Mouse (Mus musculus) cerebellum, adult 2 months (tissue): ENCODE data around the gene Hist1h3f.

Experiments
- CTCF ChIP-seq: fragments of 200-500 bp; IDR thresholded peaks from 2 replicates; pipeline ENCODE4 v1.5.1; 2011; ENCODE audit warnings: low read depth, mild to moderate bottlenecking, control low read depth, low read length, moderate library complexity, borderline replicate concordance; ENCODE audit not compliant: insufficient read depth
- POLR2A ChIP-seq: fragments of 200-500 bp; IDR thresholded peaks from 2 replicates; pipeline ENCODE4 v1.6.1; 2011; ENCODE audit warnings: low read length, control low read depth, borderline replicate concordance; ENCODE audit not compliant: insufficient read depth

GRCm38 (mm10) chr13:23585029-23585441 lies 41.2 kb downstream of the Hist1h3f start:
- TF ChIP-seq POLR2A, result no peak
- TF ChIP-seq CTCF, result no peak
